Mouse (Mus musculus) lung, postnatal 25 days (tissue): ENCODE data around the gene Tmem151a.

Experiments
- DNase-seq: peaks from one replicate; pipeline ENCODE4 v3.0.0; 2022; ENCODE audit warnings: low spot score

Tmem151a gene

DNA sequence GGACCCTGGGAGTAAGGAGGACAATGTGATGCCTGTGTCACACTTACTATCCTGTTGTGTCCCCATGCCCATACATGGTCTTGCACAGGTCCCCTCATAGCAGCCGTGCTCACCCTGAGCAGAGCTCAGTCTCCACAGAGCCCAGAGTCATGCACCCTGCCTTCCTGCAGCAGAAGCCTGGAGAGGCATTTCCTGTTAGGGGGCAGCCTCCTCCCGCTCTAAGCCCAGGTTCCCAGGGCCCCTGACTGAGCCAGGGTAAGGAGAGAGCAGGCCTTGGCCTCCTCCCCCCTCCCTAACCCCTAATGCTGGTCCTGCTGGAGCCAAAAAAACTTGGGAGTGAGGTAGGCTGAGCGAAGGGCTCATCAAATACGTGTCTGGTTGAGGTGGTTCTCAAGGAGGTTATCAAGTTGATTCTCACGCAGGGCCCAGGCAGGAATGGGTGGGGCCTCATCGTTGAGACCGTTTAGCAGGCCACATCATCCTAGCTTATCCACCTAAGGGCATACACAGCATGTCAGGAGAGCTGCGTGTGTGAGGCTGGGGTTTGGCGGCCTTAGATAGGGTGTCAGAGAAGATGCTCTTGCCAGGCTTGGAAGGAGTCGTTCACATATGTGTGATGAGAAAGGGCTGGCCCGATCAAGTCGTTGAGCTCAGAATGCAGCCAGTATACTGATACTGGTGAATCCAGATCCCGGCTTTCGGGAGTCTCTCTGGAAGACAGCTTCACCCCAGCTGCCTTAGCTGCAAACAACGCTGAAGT is 18.1 kb downstream of the Tmem151a start:
- no peak for DNase-seq

DNA sequence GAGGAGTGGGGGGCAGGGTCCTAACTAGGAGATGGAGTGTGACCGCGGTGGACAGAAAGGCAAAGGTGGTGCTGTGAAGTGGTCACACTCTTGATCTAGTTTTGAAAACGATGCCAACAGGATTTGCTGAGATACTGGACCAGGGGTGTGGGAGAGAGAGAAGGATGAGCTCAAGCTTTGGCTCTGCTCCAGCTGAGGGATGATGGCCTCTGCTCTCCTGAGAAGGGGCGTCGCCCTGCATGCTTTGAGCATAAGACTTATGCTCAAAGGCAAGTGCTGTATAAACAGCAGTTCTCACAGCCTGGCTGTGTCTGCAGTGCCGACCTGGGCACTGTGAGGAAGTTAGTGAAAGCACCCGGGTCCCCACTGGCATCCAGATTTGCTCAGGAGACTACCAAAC is 20.2 kb downstream of the Tmem151a start:
- no peak for DNase-seq

DNA sequence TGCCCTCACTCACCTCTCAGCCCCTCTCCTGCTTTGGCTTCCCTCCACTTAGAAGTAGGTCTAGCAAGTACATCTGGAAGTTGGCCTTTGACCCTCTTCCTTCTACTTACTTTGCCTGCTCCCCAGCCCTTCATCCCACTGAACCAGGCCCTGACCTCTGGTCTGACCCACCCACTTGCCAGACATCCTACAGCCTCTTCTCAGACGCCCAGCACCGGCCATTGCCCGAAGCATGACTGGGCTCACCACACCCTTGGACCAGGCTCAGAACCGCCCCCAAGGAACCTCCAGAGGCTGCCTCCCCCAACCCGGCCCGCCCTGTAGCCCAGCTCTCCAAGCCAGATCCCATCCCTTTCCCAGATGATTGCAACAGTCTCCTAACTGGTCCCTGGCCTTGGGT is 22.9 kb downstream of the Tmem151a start:
- DNase-seq, result no peak

GRCm38 (mm10) chr19:5062041-5062440 is 23.3 kb downstream of the Tmem151a start:
- DNase-seq, result no peak

DNA sequence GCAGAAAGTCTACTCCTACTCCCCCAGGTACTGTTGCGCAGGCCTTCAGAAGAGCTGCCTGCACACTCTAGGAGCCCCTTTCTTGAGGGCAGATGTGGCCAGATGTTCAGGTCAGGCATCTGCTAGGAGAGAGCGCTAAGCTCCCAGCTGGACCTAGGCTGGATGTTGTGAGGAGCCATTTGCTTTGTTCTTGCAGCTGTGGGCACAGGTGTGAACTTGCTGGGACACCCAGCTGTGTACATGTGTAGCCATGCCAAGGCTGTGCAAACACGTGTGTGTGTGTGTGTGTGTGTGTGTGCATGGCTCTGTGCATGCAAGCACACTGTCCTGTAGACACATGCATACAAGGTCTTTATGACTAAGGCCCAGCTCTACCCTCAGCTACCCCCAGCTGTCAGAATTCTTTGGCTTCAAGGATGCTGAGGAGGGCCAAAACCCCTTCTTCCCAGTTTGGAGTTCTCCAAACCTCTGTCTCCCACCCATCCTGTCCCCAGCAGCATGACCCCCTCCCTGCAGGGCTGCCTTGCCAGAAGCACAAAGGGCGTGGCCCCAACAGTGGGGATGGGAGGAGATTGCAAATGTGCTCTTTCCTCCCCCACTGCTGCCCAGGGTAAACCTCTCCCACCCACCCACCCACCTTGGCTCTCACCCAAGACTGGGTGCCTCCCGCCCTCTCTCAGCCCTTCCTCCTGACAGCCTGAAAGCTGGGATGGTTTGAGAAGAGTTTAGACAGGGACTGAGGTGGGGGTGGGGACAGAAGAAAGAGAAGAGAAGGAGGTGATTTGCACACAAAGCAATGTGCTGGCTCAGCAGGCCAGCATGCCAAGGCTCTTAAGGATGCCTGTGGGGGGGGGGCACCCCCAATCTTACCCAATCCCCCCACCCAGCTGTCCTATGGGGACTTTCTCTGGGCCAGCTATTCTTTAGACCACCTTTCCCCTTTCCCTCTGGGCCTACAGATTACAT is 24.7 kb downstream of the Tmem151a start:
- DNase-seq, result no peak

GRCm38 (mm10) chr19:5058801-5059771 is 26.2 kb downstream of the Tmem151a start:
- no peak for DNase-seq

DNA sequence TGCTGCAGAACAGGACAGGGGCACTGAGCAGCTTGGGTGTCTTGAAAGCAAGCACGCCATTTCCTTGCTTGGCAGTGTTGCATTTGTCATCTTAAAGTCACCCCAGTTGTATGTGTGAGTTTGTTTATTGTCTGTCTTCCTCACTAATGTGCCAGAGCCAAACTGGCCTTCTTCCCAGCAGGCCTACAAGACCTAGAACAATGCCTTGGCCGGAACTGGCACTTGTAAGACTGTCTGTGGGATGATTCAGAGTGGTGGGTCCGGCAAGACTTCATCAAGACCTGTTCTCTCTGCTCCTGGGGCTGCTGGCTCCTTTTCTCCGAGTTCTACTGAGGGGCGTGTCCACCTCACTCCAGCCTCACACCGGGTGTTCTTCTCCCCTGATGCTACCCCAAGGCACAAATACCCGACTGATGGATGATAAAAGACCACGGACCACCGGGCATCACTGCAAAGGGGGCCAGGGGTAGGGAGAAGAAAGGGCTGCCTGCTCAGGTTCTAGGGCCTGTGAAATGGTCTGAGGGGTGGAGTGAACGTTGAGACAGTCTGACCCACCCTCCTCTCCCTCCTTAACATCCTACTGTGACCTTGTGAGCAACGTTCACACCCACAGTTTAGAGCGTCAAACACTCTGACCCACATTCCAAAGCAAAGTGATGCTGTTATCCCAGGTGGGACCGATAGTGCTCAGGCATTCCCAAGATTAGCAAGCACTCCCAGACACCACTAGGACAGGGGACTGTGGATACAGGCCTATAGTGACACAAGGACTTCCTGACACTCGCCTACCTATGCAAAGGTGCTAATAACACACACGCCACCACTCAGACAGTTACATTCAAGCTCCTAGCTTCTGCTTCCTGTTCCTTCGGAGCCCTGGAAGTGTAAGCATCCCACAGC is 27.2 kb downstream of the Tmem151a start:
- DNase-seq, result peak; percentile 62

DNA sequence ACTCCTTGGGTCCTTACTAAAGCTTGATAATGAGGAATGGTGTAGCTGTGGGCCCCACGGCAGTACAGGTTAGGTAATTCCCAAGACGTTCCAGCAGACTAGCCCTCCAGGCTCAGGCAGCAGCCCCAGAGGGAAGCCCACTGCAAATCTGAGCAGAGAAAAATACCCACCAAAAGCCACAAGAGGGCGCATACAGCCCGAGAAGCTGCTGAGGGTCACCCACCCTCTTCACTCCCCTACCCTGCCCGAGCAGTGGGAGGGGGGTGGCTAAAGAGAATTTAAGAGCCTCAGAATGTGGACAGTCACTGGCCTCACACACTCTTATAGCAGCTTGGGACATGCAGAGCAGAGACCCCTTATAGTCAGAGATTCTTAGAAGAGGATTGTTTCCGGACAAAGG is 29.1 kb downstream of the Tmem151a start:
- no peak for DNase-seq

DNA sequence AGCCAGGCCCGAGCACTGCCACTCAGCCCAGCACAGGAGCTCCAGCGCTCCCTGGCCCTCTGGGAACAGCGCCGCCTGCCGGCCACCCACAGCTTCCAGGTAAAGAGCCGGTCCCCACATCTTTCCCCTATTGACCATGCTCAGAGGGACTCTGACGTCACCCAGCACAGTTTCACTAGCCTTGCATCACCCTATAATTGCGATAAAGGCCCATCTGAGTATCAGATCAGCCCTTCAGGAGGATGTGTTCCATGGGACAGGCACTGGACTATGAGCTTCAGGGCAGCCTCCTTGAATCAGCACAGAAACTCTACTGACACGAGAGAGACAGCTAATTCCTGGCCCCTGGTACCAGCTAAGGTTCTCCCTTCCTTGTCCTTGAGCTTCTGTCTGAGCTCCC is 31.4 kb downstream of the Tmem151a start:
- DNase-seq, result peak; percentile 41

DNA sequence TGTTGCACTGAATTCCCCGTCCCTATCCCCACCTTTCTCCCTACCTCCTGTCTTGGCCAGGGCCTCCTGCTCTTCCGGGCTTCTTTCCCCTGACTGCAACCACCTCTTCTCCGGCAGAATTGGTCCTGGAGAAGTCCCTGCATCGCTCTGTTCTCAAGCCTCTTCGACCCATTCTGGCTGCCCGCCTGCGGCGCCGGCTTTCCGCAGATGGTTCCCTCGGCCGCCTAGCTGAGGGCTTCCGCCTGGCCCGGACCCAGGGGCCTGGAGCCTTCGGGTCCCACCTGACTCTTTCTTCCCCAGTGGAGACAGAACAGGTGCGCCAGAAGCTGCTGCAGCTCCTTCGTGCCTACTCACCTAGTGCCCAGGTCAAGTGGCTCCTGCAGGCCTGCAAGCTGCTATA is 32.5 kb downstream of the Tmem151a start:
- no peak for DNase-seq

GRCm38 (mm10) chr19:5052166-5052822 is 33.0 kb downstream of the Tmem151a start:
- DNase-seq, result no peak

GRCm38 (mm10) chr19:5051515-5051914 is 33.8 kb downstream of the Tmem151a start:
- DNase-seq, result no peak

- DNase-seq, result no peak
Measured at GRCm38 (mm10) chr19:5051031-5051430, 34.3 kb downstream of the Tmem151a start.

GRCm38 (mm10) chr19:5050047-5050905 is 35.1 kb downstream of the Tmem151a start, which contains the start of gene Rin1:
Gene Rin1 (plus strand): TSS chr19:5050481.
- DNase-seq, result peak; percentile 55

- DNase-seq, result no peak
Measured at GRCm38 (mm10) chr19:5049325-5049724, 36.0 kb downstream of the Tmem151a start.

DNA sequence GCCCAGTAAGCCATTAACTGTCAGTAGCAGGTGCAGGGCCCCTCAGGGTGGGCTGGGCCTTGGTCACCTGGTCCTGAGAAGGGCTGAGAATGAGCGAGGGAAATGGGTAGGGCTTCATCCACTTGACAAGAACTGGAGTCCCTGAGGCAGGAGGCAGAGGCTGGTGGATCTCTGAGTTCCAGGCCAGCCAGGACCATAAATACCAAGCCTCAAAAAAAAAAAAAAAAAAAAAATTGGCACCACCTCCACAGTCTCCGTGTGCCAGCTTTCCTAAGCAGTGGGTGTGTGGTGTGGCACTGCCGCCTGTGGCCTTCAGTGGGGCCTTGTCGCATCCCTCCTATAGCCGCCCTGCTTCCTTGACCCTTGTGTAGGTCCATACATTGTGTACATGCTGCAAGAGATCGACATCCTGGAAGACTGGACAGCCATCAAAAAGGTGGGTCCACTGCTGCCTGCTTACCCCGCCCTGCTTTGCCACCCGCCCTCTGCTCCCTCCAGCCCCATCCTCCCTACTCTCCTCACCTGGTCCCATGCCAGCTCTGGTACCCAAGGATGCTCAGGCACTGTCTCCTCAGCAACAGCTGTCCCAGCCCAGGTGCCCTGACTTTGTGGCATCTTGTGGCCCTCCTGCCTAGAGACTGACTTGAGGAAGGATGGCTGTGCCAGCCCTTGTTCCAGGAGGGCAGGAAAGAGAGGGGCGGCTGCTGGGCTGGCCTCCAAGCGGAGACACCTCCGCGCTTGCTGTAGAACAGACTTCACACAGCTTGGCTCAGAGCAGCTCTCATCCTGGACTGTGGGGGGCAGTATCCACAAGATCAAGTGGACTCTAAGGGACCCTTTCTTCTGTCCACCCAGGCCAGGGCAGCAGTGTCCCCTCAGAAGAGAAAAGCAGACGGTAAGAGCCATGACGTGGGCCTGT is 36.9 kb downstream of the Tmem151a start:
- DNase-seq, result no peak

DNA sequence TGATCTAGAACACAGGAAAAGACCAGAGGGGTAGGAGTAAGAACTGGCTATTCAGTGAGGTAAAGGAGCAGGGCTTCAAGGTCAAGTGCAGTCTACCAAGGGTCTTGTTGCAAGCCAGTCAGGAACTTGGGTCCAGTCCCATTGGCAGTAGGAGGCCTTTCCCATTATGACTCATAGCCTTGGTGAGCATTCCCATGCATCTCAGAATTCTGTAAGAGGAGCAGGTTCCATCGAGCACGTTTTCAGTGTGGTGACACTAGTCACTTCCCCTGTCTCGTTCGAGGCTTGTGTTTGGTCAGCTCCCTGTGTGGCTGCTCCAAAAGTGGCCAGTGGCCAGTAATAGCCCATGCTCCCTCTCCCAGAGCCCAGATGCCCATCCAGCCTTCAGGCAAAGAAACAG is 39.8 kb downstream of the Tmem151a start:
- no peak for DNase-seq

- no peak for DNase-seq
Measured at GRCm38 (mm10) chr19:5041588-5041987, 43.7 kb downstream of the Tmem151a start.
